Mouse (Mus musculus) forebrain, embryonic 11.5 days (tissue): ENCODE results near the gene Sf3b1. TPM values are rescaled to one million over a fixed set of nuclear protein-coding genes. Genes with fewer than 3 reads are reported as not detected.
A peak's percentile ranks its signal among the peaks of the same experiment; 100 is the strongest.
"Not testable (repeated sequence)": the region's sequence is repeated elsewhere in the genome, so short reads cannot be mapped to it uniquely, and the experiment has no call there.

ENCODE experiments used
- ATAC-seq: fragments of 200-750 bp; cut with Nextera tagmentation; replicated peaks from 2 replicates; pipeline ENCODE4 v1.8.0; 2017; ENCODE audit warnings: moderate TSS enrichment; ENCODE audit not compliant: low FRiP score
- DNase-seq: peaks from one replicate; pipeline ENCODE4 v3.0.0-alpha.2; 2017; ENCODE audit warnings: low spot score
- H3K27ac ChIP-seq: fragments of 300-500 bp; sonication (generic); 2 replicates; pipeline ENCODE4 v1.5.1; 2014; ENCODE audit warnings: low read depth, low read length
- H3K27me3 ChIP-seq: fragments of 300-500 bp; sonication (generic); 2 replicates; pipeline ENCODE4 v1.6.1; 2014; ENCODE audit warnings: mild to moderate bottlenecking, low read length, mixed read lengths; ENCODE audit not compliant: control insufficient read depth, insufficient read depth
- H3K36me3 ChIP-seq: fragments of 300-500 bp; sonication (generic); 2 replicates; pipeline ENCODE4 v1.6.1; 2014; ENCODE audit warnings: mild to moderate bottlenecking, low read length, moderate library complexity, mixed read lengths; ENCODE audit not compliant: control insufficient read depth, insufficient read depth
- H3K4me1 ChIP-seq: fragments of 300-500 bp; sonication (generic); replicated peaks from 2 replicates; pipeline ENCODE4 v1.6.1; 2014; ENCODE audit warnings: low read length, mixed read lengths; ENCODE audit not compliant: control insufficient read depth, insufficient read depth
- H3K4me2 ChIP-seq: fragments of 300-500 bp; sonication (generic); 2 replicates; pipeline ENCODE4 v1.6.1; 2014; ENCODE audit warnings: low read depth, mild to moderate bottlenecking, low read length, moderate library complexity, mixed read lengths; ENCODE audit not compliant: severe bottlenecking
- H3K4me3 ChIP-seq: fragments of 300-500 bp; sonication (generic); 2 replicates; pipeline ENCODE4 v1.5.1; 2014; ENCODE audit warnings: low read depth, low read length
- H3K9ac ChIP-seq: fragments of 300-500 bp; sonication (generic); 2 replicates; pipeline ENCODE4 v1.6.1; 2014; ENCODE audit warnings: low read length
- H3K9me3 ChIP-seq: fragments of 300-500 bp; sonication (generic); 2 replicates; pipeline ENCODE4 v1.6.1; 2016; ENCODE audit warnings: low read length, mixed read lengths; ENCODE audit not compliant: control insufficient read depth
- WGBS: fragments of 180-500 bp; shearing (Covaris S2); extraction: QIAGEN DNeasy Blood & Tissue Kit; methylation state at CpG from one replicate; pipeline ENCODE4 v1.1.7; 2014; 5-methylcytosine and 5-hydroxymethylcytosine counted together
- polyA plus RNA-seq: library from polyadenylated mRNA; unstranded; fragments of >200 nt; fragmentation: Nextera tagmentation; extraction: Ambion mirVana; gene quantifications from 2 replicates; pipeline ENCODE4 v1.2.1, GENCODE M21; 2014

Gene Sf3b1
- polyA plus RNA-seq, 1 experiment from 2014 or later: 360 TPM

DNA sequence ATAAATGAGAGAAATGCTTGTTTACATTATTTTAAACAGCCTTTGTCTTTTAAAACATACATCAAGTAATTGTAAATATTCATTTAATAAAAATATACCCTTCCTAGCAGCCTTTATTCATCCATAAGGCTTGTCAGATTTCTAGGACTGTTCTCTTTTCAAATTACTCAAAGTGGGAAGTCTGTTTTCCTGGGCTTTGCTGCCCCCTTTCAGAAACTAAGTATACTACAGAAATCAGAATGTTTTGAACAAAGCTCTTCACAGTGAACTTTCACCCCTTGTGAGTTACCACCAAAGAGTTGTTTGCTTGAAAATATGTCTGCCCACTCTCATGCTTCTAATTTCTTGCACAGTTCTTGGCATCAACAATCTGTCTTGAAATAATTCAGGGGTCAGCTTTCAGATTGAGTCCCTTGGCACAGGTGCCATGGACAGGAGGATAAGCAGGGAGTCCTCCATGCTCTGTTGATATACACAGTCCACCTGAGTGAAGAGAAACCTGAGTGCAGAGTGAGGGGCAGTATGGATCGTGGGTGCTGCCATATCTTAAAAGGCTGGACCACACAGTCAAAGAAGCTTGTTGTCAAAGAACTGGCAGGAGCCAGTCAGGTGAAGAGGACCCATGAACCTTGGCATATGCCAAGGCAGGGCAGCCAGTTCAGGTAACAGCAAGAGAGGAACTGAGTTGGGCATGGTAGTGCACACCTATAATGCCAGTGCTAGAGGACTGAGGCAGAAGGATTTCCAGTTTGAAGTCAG is 47.9 kb downstream of the Sf3b1 start:
- peak; percentile 39 for ATAC-seq
- no peaks in the 10 kb centered on the region for H3K9me3 ChIP-seq
- no peak overlapping the region for H3K4me3 ChIP-seq
- H3K36me3 ChIP-seq: no peaks in the 10 kb centered on the region; the same call in 1 of the 2 replicates
- no peaks in the 10 kb centered on the region for H3K4me1 ChIP-seq
- no peak overlapping the region for H3K9ac ChIP-seq
- H3K27ac ChIP-seq: no peak overlapping the region
- H3K4me2 ChIP-seq: no peak overlapping the region
- no peaks in the 10 kb centered on the region for H3K27me3 ChIP-seq
- 66% methylated on average over 1 of the region's 1 CpGs for WGBS
- DNase-seq: no peak

DNA sequence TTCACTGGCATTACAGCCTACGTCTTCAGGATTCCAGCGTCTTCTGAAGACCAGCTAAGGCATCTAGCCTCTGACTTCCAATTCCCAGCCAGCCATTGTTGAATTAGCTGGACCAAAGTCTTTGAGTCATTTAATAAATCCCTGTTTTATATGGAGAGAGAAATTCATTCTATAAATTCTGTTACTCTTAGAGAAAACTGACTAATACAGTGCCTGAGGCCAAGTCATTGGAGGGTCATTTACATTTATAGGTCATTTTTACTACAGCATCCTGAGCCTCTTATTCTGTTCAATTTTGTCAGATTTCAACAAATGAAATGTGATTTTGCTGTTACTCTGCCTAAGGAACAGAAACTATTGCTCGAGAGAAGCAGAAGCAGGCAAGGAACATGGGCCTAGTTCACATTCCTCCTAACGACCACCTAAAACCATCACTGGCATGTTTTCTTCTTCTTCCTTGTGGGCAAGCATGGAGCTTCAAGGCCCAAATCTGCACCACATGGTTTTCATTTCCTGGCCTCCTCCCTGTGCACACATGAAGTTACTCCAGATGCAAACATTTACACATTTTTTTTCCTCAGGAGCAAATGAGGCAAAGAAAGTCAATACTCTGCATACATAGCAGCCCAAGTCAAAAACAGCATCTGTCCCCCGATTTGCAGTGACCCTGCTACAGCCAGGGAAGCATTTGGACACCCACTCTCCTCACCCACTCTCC is 55.4 kb downstream of the Sf3b1 start:
- H3K4me1 ChIP-seq: no peaks in the 10 kb centered on the region
- H3K9ac ChIP-seq: no peak overlapping the region
- H3K4me3 ChIP-seq: no peak overlapping the region
- DNase-seq: no peak
- no peak overlapping the region for H3K4me2 ChIP-seq
- 89% methylated on average over 5 of the region's 5 CpGs for WGBS
- no peaks in the 10 kb centered on the region; the same call in 1 of the 2 replicates for H3K9me3 ChIP-seq
- H3K27me3 ChIP-seq: no peaks in the 10 kb centered on the region
- no peaks in the 10 kb centered on the region for H3K36me3 ChIP-seq
- H3K27ac ChIP-seq: no peak overlapping the region
- ATAC-seq: no peak

DNA sequence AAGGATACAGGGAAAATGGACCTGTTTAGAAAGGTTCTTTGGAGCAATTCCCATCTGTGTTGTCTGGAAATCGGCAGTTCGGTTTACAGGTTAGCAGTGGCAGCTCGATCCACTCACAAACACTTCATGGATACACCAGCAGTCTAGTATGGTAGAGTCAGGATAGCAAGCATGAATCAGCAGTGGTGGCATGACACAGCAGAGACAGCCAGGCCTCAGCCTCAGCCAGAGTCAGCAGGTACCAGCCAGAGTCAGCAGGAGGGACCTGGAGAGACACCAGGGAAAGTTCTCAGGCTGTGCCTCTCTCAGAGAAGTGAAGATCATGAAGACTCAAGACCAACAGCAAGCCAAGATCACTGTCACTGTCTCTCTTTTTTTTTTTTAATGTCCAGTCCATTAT is 60.4 kb downstream of the Sf3b1 start:
- DNase-seq (no peak), ATAC-seq (no peak)
- WGBS: 90% methylated on average over 3 of the region's 3 CpGs
- Histone ChIP-seq H3K4me2 (no peak overlapping the region), H3K4me3 (no peak overlapping the region), H3K27ac (no peak overlapping the region), H3K9ac (no peak overlapping the region), H3K4me1 (no peaks in the 10 kb centered on the region), H3K36me3 (no peaks in the 10 kb centered on the region), H3K27me3 (no peaks in the 10 kb centered on the region), H3K9me3 (no peaks in the 10 kb centered on the region; the same call in 1 of the 2 replicates)

DNA sequence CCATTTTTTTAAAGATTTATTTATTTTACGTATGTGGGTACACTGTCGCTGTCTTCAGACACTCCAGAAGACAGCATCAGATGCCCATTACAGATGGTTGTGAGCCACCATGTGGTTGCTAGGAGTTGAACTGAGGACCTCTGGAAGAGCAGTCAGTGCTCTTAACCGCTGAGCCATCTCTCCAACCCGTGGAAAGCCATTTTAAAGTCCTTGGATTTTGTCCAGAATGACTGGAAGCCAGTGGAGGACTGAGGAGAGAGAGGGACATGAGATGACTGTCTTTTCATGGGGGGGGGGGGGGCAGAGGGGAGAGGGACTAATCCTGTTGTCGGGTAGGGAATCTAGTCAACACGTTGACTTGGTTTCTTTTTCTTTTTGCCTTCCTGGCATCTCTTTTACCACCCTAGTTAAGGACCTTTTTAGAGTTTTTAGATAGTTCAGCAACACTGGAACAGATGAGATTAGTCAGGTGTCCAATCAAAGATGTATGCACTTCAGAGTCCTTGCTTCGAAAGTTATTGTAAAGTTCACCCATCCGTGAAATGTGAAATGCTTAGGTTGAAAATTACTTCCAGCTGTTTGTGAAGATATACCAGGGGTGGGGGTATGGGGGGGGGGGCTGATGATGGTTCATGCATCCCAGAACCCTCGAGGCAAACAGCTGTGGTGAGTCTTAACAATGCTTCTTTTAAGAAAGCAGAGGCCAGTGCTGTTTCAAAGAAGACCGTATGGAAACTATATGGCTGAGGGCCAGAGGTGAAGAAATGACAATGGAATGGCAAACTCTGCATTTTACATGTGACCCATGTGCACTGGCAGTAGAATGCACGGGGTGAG is 61.9 kb downstream of the Sf3b1 start:
- Histone ChIP-seq H3K9me3 (no peaks in the 10 kb centered on the region; the same call in 1 of the 2 replicates), H3K4me3 (no peak overlapping the region), H3K27me3 (no peaks in the 10 kb centered on the region), H3K4me2 (no peak overlapping the region), H3K36me3 (no peaks in the 10 kb centered on the region), H3K4me1 (no peaks in the 10 kb centered on the region), H3K27ac (no peak overlapping the region), H3K9ac (no peak overlapping the region)
- no peak for DNase-seq
- no peak for ATAC-seq
- 74% methylated on average over 11 of the region's 11 CpGs for WGBS

DNA sequence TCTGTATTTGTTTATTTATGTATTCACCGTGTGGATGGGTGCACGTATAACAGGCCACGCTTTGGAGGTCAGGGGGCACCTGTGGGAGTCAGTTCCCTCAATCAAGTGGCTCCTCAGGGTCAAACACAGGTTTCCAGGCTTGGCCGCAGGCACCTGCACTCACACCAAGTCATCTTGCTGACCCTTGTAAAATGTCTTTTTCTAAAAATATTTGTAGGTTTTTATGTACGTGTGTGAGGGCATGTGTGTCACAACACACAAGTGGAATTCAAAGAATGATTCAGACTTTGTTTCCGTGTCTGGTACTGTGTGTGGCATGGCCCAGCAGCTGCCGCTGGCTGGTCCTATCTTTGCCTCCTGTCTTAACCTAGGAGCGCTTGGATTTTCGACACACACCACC is 65.6 kb downstream of the Sf3b1 start:
- DNase-seq (no peak), ATAC-seq (no peak)
- 82% methylated on average over 9 of the region's 9 CpGs for WGBS
- H3K9ac ChIP-seq: no peak overlapping the region
- no peak overlapping the region for H3K4me2 ChIP-seq
- no peaks in the 10 kb centered on the region for H3K27me3 ChIP-seq
- no peaks in the 10 kb centered on the region for H3K4me1 ChIP-seq
- H3K36me3 ChIP-seq: no peaks in the 10 kb centered on the region
- no peaks in the 10 kb centered on the region for H3K9me3 ChIP-seq
- no peak overlapping the region for H3K4me3 ChIP-seq
- H3K27ac ChIP-seq: no peak overlapping the region

DNA sequence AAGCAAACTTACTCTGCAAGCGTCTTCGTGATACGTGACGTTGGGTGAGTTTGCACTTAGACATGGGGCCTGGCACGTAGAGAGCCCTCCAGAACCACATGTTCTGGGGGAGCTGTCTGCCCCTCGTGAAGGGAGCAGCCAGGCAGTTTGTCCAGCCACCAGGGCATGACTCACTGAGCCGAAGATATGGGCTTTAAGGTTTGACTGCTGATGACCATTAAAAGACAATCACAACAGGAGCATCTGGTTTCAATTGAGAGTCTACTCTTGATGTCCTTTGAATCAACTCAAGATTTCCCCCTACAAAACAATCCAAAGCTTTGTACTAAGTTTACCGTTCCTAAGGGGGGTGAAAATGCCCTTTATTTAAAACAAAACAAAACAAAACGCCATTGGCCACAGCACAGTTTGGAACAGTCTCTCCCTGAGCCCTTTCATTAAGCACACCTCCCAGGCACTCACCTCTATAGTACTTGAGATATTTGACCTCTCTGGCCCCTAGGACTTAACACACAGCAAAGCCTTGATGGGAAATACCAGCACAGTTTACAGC is 66.6 kb downstream of the Sf3b1 start:
- no peaks in the 10 kb centered on the region for H3K36me3 ChIP-seq
- no peak overlapping the region for H3K4me2 ChIP-seq
- no peaks in the 10 kb centered on the region for H3K4me1 ChIP-seq
- no peaks in the 10 kb centered on the region for H3K9me3 ChIP-seq
- H3K4me3 ChIP-seq: no peak overlapping the region
- ATAC-seq (no peak), DNase-seq (no peak)
- H3K9ac ChIP-seq: no peak overlapping the region
- H3K27me3 ChIP-seq: no peaks in the 10 kb centered on the region
- WGBS: 73% methylated on average over 9 of the region's 9 CpGs
- H3K27ac ChIP-seq: no peak overlapping the region

DNA sequence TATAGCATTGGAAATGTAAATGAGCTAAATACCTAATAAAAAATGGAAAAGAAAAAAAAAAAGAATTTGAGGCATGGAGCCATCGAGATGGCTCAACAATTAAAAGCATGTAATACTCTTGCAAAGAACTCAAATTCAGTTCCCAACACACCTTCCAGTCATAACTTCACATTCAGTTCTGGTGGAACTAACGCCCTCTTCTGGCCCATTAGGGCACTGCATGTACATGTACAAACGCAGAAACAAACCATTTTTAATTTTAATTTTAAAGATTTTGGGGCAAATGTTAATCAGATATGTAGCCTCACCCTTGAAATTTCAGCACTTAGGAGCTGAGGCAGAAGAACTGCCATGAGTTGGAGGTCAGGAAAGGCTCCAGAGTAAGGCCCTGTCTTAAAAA is 68.8 kb downstream of the Sf3b1 start:
- DNase-seq (no peak), ATAC-seq (no peak)
- H3K4me1 ChIP-seq: no peaks in the 10 kb centered on the region
- no peak overlapping the region for H3K9ac ChIP-seq
- H3K9me3 ChIP-seq: no peaks in the 10 kb centered on the region
- H3K4me2 ChIP-seq: no peak overlapping the region
- H3K4me3 ChIP-seq: no peak overlapping the region
- no peak overlapping the region for H3K27ac ChIP-seq
- 70% methylated on average over 3 of the region's 3 CpGs for whole genome bisulfite sequencing
- no peaks in the 10 kb centered on the region for H3K27me3 ChIP-seq
- H3K36me3 ChIP-seq: no peaks in the 10 kb centered on the region

DNA sequence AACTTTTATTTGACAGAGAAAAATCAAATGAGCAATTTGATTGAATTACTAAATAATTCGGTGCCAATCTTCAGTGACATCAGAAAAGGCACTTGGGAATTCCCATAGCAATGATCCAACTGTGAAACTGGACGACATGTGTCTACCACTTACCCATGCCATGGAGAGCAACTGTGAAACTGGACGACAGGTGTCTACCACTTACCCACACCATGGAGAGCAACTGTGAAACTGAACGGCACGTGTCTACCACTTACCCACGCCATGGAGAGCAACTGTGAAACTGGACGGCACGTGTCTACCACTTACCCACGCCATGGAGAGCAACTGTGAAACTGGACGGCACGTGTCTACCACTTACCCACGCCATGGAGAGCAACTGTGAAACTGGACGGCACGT is 70.3 kb downstream of the Sf3b1 start:
- not testable (repeated sequence) for H3K27me3 ChIP-seq, DNase-seq, H3K9me3 ChIP-seq, ATAC-seq, H3K9ac ChIP-seq, H3K36me3 ChIP-seq, H3K4me3 ChIP-seq, H3K4me1 ChIP-seq, H3K27ac ChIP-seq, H3K4me2 ChIP-seq
- 88% methylated on average over 9 of the region's 14 CpGs for WGBS
